Mouse (Mus musculus) myocyte (in vitro differentiated cells): ENCODE data around the gene Gm8994.

Experiments
- POLR2A ChIP-seq: IDR thresholded peaks from one replicate; pipeline ENCODE4 v1.6.1; 2011; ENCODE audit warnings: low read depth, mild to moderate bottlenecking, control low read depth, moderate library complexity; ENCODE audit not compliant: insufficient read length
- SRF ChIP-seq: IDR thresholded peaks from one replicate; pipeline ENCODE4 v1.6.1; 2011; ENCODE audit warnings: low read depth; ENCODE audit not compliant: control insufficient read depth, insufficient read length

GRCm38 (mm10) chr6:136293700-136294099, 33.6 kb upstream of the Gm8994 start:
- TF ChIP-seq SRF (no peak), POLR2A (no peak)
